Mouse (Mus musculus): ENCODE data around the gene Kcnj11. TPM values are rescaled to one million over a fixed set of nuclear protein-coding genes. Genes with fewer than 3 reads are reported as not detected.

The Kcnj11 gene
- polyA plus RNA-seq, 1 experiment: 34.2 TPM

GRCm38 (mm10) chr7:46052161-46052821 lies 48.3 kb downstream of the Kcnj11 start:
- DNase-seq (ENCODE audit: extremely low spot score in 1 of 2, low spot score in 1 of 2): peak in 1 of 2 experiments; percentile 15

DNA sequence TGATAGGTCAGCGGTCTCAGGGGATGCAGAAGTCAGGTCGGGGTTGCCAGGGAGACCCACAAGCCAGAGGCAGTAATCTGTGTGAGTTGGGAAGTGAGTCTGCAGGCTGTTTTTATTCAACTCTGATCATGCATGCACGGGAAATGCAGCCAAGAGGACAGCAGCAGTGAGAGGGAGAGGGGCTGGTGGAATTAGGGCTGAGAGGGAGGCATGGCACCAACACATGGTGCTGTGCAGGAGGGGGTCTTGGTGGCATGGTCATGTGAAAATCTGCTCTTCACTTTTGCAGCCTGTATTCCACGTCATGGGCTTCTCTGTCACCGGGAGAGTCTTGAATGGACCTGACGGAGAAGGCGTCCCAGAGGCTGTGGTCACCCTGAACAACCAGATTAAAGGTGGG lies 50.6 kb downstream of the Kcnj11 start:
- no peak for DNase-seq (ENCODE audit: extremely low spot score in 1 of 2, low spot score in 1 of 2)

DNA sequence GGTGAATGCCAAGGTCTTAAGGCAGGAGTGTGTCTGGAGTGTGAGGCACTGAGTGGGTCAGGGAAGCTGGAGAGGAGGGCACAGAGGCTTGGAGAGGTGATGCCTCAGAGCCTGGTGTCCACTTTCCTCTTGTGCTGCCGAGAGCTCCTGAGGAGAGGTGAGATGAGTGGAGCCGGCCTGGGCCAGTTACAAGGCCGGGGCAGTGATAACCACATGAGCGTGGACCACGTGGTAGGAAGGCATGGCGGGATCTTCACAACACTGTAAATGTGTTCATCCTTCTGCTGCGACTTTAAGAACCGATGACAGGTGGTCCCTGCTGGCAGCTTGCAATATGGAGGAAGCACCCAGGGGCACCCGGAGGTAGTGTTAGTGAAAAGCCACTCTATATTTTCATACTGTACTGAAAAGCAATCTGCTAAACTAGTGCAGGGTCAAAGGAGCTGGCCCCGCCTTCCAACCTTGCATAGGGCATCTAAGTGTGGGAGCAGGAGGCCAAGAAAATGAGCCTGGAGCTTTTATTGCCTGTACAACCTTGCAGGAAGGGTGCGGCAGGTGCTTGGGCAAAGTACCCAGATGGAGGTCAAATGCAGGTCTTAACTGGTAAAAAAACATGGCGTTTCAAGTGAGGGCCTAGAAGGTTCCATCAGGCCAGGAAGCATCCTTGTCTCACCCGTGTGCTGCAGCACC lies 52.5 kb downstream of the Kcnj11 start:
- no peak for DNase-seq (ENCODE audit: extremely low spot score in 1 of 2, low spot score in 1 of 2)

DNA sequence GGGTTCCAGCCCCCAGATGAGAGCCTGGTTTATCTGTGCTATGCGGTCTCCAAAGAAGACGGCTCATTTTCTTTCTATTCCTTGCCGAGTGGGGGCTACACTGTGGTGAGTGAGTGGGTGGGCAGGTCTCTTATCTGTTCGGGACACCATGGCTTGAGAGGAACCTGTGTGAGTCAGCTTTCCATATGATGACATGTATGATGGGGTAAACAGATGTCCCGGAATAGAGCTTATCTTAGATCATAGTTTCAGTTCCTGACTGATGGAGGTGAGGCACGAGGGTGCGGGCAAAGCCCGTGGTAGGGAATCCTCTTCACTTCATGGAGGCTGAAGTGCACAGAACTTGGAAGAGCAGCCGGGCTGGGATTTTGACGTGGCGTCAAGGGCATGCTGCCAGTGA lies 54.7 kb downstream of the Kcnj11 start:
- DNase-seq (ENCODE audit: extremely low spot score in 1 of 2, low spot score in 1 of 2): no peak

GRCm38 (mm10) chr7:46044106-46044505 lies 56.5 kb downstream of the Kcnj11 start:
- DNase-seq (ENCODE audit: extremely low spot score in 1 of 2, low spot score in 1 of 2): no peak

Other genes starting within 250 kb of the Kcnj11 start
- 95.1 and 121 TPM in 2 replicates for gene Kdelr1, start 228.0 kb downstream of the Kcnj11 start, polyA plus RNA-seq (2012; rRNA removed)
- 15.5 and 17.7 TPM in 2 replicates for gene Grin2d, start 222.4 kb downstream of the Kcnj11 start, polyA plus RNA-seq (2012; rRNA removed)
- 0.15 TPM in 1 of 2 replicates, not detected in the other for gene Syngr4, start 204.1 kb downstream of the Kcnj11 start, polyA plus RNA-seq (2012; rRNA removed)
- gene Tmem143, start 203.8 kb downstream of the Kcnj11 start, polyA plus RNA-seq (2012; rRNA removed): 32.5 and 33.6 TPM in 2 replicates
- gene Emp3, start 179.4 kb downstream of the Kcnj11 start, polyA plus RNA-seq (2012; rRNA removed): 15.1 and 15.2 TPM in 2 replicates
- gene Ccdc114, start 176.7 kb downstream of the Kcnj11 start, polyA plus RNA-seq (2012; rRNA removed): 5.1 and 5.3 TPM in 2 replicates
- 2.4 and 3.8 TPM in 2 replicates for gene Abcc6, start 70.5 kb downstream of the Kcnj11 start, polyA plus RNA-seq (2012; rRNA removed)
- gene Nomo1, start 67.1 kb downstream of the Kcnj11 start, polyA plus RNA-seq (2012; rRNA removed): 68.3 and 74.8 TPM in 2 replicates
- gene Abcc8, start 79.3 kb upstream of the Kcnj11 start, polyA plus RNA-seq (2012; rRNA removed): 17.7 and 17.8 TPM in 2 replicates
- gene Ush1c, start 137.7 kb upstream of the Kcnj11 start, polyA plus RNA-seq (2012; rRNA removed): 0.12 and 0.23 TPM in 2 replicates
- gene Otog, start 140.2 kb upstream of the Kcnj11 start, polyA plus RNA-seq (2012; rRNA removed): 0.08 and 0.23 TPM in 2 replicates